Mouse (Mus musculus) lung, adult 2 months (tissue): ENCODE measurements around the gene Pitpnm1.

ENCODE experiments used
- CTCF ChIP-seq: fragments of 200-500 bp; IDR thresholded peaks from 2 replicates; pipeline ENCODE4 v1.5.1; 2011; ENCODE audit warnings: mild to moderate bottlenecking, low read length, control low read depth; ENCODE audit not compliant: insufficient read depth
- POLR2A ChIP-seq: fragments of 200-500 bp; IDR thresholded peaks from 2 replicates; pipeline ENCODE4 v1.6.1; 2011; ENCODE audit warnings: low read depth, mild to moderate bottlenecking, control low read depth, low read length, borderline replicate concordance; ENCODE audit errors: extremely low read depth

DNA sequence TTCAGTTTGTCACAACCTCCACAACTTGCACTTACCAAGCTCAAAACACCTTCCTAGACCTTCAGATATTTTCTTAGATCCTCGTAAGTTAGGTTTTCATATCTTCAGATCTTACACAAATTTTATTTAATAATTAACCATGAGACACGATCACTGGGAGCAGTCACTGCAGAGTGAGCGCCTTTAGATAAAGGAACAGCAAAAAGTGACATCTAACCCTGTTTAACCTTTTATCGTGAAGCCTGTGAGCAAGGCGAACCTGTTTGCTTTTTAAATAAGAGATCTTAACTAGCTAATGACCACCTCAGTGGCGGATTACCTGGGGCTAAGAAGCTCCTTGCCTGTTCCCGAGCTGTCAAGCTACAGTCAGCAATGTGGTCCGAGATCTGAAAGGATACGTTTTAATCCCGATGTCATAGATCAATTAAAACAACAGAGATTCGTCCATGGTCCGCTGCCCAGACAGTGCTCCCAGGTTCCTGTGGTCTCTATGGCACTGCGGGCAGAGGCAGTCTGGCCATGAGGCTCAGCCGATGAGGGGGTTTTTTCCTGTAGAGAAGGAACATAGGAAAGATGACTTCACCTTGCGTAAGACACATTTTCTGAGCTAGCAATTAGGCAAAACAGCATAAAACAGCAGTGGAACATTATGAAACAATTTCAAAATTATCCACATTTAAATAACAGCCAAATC is 30.9 kb upstream of the Pitpnm1 start:
- no peak for TF ChIP-seq CTCF
- TF ChIP-seq POLR2A, result no peak
